Mouse (Mus musculus): ENCODE results near the gene Ppm1a.

- TF ChIP-seq CTCF (IDR thresholded peaks at IDR 0.05; ENCODE audit: low read depth, low read length), result no peak
- no peak for TF ChIP-seq POLR2A (IDR thresholded peaks at IDR 0.05; ENCODE audit: extremely low read depth, insufficient read depth, low read length)
Measured at GRCm38 (mm10) chr12:72748841-72749240, 8.4 kb upstream of the Ppm1a start.
